Mouse (Mus musculus): ENCODE data around the gene Ralgapa2.
A peak's percentile ranks its signal among the peaks of the same experiment; 100 is the strongest.

Gene Ralgapa2

GRCm38 (mm10) chr2:146258736-146259469, 253.2 kb downstream of the Ralgapa2 start:
- DNase-seq (ENCODE audit: low spot score): peak; percentile 36

GRCm38 (mm10) chr2:146257609-146258008, 254.5 kb downstream of the Ralgapa2 start:
- no peak for DNase-seq (ENCODE audit: low spot score)

GRCm38 (mm10) chr2:146257037-146257436, 255.1 kb downstream of the Ralgapa2 start:
- peak; percentile 7 for DNase-seq (ENCODE audit: low spot score)

GRCm38 (mm10) chr2:146256321-146256875, 255.7 kb downstream of the Ralgapa2 start:
- peak; percentile 33 for DNase-seq (ENCODE audit: low spot score)

GRCm38 (mm10) chr2:146255636-146256035, 256.5 kb downstream of the Ralgapa2 start:
- DNase-seq (ENCODE audit: low spot score): no peak

GRCm38 (mm10) chr2:146254387-146254786, 257.8 kb downstream of the Ralgapa2 start:
- no peak for DNase-seq (ENCODE audit: low spot score)

DNA sequence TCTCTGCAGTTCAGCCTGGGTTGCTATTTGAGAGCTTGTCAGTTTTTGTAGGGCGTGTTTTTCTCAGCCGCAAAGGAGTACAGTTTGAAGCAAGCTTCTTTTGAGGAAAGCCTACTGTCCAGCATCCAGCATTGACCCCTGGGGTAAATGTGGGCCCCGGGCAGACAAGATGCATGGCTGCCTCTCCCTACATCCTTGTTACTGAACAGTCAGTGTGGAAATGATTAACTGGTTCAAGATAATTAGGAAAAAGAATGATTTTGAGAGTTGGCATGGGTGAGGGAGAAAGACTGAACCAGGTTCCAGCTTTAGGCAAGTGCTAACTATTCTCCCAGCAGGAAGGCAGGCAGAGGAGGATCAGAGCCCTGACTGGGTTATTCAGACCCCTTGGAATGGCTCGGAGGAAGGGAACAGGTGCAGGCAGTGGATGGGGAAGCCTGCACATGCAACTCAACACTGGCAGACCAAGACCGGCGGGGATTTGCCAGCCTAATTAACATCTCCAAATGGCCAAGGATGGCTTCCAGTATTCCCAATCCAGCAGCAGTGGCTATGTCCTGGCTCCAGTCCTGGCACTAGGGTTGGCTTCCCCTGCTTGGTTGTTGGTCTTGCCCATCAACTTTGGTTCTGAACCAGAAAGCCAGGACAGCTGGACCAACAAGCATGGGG, 261.8 kb downstream of the Ralgapa2 start:
- DNase-seq (ENCODE audit: low spot score): no peak

GRCm38 (mm10) chr2:146249033-146249432, 263.1 kb downstream of the Ralgapa2 start:
- DNase-seq (ENCODE audit: low spot score): no peak

DNA sequence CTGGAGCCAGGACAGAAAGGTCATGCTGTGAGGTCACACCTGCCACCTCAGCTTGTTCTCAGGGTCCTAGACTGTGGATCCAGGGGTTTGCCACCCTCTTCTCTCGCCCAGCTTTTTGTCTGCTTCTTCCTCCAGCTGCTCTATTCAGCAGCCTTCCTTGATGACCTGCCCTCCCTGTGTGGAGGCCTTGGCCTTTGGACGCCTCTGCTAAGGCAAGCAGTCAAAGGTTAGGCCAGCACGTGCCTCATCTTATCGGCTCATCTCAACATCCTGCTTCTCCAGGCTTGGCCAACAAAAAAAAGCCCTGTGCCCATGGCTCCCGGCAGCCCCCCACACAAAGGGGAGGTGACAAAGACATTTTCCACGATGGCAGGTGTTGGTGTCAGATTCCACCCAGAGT, 264.6 kb downstream of the Ralgapa2 start:
- peak; percentile 15 for DNase-seq (ENCODE audit: low spot score)

- DNase-seq (ENCODE audit: low spot score): no peak
Measured at GRCm38 (mm10) chr2:146246409-146247075, 265.6 kb downstream of the Ralgapa2 start.

DNA sequence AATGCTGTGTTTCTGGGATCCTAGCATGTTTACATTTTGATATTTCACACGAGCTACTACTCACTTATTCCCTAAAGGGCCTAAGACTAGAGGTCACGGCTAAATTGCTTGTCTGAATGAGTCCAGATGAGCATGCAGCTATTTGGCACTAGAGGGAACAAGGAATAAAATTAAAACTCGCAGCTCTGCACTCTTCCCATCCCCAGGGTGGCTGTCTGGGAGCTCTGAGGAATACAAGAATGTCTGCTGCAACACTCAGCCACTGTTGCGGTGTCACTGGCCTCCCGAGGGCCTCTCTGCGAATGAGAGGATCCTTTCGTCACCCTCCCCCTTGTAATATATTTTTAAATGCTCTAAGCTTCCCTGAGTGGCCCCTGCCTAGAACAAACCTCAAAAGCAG, 266.7 kb downstream of the Ralgapa2 start:
- no peak for DNase-seq (ENCODE audit: low spot score)

GRCm38 (mm10) chr2:146244049-146244448, 268.1 kb downstream of the Ralgapa2 start:
- DNase-seq (ENCODE audit: low spot score): no peak

- DNase-seq (ENCODE audit: low spot score): no peak
Measured at GRCm38 (mm10) chr2:146239196-146239747, 272.9 kb downstream of the Ralgapa2 start.

GRCm38 (mm10) chr2:146231485-146231884, 280.7 kb downstream of the Ralgapa2 start:
- DNase-seq (ENCODE audit: low spot score): no peak

DNA sequence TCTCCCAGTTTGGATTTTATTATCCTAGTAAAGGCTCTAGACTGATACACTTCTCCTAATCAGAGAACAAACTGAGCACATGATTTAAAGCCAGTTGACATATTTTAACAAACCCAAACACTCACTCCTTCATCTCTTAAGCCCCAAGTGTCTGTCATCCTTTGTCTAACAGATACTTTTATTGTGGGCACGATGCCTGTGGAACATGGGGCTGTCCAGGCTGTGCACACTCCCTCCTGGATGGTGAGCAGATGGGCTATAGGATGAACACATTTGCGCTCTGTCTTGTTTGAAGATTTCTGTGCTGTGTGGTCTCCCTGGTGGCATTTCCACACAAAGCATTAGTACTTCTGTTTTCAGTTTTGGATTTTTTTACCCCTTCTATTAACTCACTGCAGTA, 283.7 kb downstream of the Ralgapa2 start:
- no peak for DNase-seq (ENCODE audit: low spot score)

DNA sequence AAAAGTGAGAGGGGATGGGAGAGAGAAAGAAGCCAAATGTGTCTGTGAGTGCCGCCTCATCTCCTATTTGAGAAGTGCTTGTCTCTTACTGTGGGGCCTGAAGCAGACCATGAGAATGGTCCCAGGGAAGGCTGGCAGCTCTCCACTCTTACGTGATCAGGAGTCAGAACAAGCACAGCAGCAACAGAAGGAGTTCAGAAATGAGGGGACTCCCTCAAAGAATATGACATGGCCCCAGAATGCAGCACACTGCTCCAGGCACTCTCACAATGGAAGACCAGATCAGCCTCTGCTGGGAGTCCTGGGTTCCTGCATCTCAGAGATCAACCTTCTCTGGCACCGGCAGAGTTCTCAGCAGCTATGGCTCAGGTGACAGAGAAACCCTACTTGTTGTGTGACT, 284.5 kb downstream of the Ralgapa2 start:
- no peak for DNase-seq (ENCODE audit: low spot score)

DNA sequence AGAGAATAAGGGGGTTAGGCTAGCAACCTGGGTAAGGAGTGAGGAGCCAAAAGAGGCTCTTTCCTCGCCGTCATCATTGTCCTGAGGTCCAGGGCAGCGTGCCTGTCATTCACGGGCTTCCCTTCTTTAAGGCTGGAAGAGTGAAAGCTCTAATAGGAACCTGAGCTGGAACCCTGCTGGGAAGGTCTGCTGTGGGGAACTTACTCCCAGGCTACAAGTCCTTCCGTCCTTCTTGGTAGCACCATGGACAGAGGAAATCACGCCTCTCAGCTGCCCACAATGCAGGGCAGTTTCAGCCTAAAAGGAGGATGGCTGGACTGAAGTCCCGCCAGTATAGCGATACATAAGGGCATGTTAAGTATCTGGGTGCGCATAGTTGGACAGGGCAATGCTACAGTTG, 285.7 kb downstream of the Ralgapa2 start:
- DNase-seq (ENCODE audit: low spot score): peak; percentile 83

DNA sequence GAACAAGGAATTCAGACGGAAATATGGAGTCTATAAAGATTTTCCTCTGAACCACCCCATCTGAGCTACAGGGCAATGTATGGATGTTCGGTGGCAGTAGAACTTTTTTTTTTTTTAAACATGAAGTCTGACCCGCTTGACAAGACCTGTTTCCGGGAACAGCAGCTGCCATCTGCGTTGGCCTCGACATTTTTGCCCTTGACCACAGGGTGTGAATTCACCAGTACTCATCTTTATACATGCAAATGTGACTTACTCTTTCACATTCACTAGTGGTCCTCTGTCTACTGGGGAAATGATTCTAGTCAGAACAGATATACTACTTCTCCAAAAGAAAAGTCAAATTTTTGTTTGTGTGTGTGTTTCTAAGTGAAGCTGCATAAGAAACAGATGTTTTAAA, 286.3 kb downstream of the Ralgapa2 start:
- peak; percentile 7 for DNase-seq (ENCODE audit: low spot score)

GRCm38 (mm10) chr2:146224141-146224540, 288.0 kb downstream of the Ralgapa2 start:
- peak; percentile 38 for DNase-seq (ENCODE audit: low spot score)

DNA sequence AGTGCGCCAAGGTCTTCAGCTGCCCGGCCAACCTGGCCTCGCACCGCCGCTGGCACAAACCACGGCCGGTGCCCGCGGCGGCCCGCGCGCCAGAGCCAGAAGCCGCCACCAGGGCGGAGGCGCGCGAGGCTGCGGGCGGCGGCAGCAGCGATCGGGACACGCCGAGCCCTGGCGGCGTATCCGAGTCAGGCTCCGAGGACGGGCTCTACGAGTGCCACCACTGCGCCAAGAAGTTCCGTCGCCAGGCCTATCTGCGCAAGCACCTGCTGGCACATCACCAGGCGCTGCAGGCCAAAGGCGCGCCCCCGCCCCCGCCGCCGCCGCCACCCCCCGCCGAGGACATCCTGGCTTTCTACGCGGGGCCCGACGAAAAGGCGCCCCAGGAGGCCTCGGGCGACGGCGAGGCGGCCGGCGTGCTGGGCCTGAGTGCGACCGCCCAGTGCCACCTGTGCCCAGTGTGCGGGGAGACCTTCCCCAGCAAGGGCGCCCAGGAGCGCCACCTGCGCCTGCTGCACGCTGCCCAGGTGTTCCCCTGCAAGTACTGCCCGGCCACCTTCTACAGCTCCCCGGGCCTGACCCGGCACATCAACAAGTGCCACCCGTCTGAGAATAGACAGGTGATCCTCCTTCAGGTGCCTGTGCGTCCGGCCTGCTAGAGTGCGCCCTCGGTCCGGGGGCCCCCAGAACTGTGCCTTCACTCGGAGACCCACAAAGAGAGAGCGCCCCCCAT, 288.8 kb downstream of the Ralgapa2 start:
- peak; percentile 14 for DNase-seq (ENCODE audit: low spot score)

DNA sequence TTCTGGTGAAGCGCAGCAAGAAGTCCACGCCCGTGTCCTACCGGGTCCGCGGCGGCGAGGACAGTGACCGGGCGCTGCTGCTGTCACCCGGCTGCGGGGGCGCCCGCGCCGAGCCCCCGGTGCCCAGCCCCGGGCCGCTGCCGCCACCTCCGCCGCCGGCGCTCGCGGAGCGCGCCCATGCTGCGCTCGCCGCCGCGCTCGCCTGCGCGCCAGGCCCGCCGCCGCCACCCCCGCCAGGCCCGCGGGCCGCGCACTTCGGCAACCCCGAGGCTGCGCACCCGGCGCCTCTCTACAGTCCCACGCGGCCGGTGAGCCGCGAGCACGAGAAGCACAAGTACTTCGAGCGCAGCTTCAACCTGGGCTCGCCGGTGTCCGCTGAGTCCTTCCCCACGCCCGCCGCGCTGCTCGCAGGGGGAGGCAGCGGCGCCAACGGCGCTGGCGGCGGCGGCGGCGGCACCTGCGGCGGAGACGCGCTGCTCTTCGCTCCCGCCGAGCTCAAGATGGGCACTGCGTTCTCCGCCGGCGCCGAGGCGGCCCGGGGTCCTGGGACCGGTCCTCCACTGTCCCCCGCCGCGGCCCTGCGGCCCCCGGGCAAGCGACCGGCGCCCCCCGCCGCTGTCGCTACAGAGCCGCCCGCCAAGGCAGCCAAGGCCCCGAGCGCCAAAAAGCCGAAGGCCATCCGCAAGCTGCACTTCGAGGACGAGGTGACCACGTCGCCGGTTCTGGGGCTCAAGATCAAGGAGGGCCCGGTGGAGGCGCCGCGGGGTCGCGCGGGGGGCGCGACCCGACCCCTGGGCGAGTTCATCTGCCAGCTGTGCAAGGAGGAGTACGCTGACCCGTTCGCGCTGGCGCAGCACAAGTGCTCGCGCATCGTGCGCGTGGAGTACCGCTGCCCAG, 289.6 kb downstream of the Ralgapa2 start:
- DNase-seq (ENCODE audit: low spot score): peak; percentile 57
